Mouse (Mus musculus): ENCODE results near the gene Ifne. TPM values are rescaled to one million over a fixed set of nuclear protein-coding genes. Genes with fewer than 3 reads are reported as not detected.
"Not testable (repeated sequence)": the region's sequence is repeated elsewhere in the genome, so short reads cannot be mapped to it uniquely, and the experiment has no call there.

Gene Ifne
- polyA plus RNA-seq, 1 experiment from 2014 or later = not detected

DNA sequence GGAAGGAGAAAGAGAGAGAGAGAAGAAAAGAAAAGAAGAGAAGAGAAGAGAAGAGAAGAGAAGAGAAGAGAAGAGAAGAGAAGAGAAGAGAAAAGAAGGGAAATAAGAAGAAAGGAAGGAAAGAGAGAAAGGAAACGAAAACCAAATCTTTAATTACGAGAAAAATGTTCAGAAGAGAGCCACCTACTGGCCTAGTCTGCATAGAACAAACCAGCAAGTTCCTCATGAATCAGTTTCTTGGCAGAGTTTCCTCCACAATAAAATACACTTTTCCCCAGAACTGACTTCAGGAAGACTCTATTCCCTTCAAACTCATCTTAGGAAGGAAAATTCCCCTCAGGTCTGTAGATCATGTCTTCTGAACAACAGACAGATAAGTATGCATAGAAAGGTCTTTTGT lies 34.7 kb downstream of the Ifne start:
- Histone ChIP-seq H3K9me3 (ENCODE audit: control insufficient read depth, low read length) (no peaks in the 10 kb centered on the region), H3K4me1 (ENCODE audit: control insufficient read depth in 2 of 2, insufficient read depth in 2 of 2, low read length in 2 of 2) (no peaks in the 10 kb centered on the region), H3K27ac (replicated peaks in 1 of 2; ENCODE audit: control insufficient read depth in 1 of 2, insufficient read depth in 1 of 2, low read depth in 2 of 2, low read length in 2 of 2) (no peak overlapping the region), H3K4me3 (ENCODE audit: control insufficient read depth in 1 of 2, insufficient read depth in 1 of 2, low read depth in 1 of 2, low read length in 2 of 2) (no peak overlapping the region), H3K4me2 (ENCODE audit: low read length) (no peak overlapping the region), H3K9ac (ENCODE audit: low read length) (no peak overlapping the region), H3K36me3 (ENCODE audit: control insufficient read depth, insufficient read depth, low read length) (no peaks in the 10 kb centered on the region), H3K27me3 (ENCODE audit: control insufficient read depth, insufficient read depth, low read length) (no peaks in the 10 kb centered on the region)
- 27% methylated on average over 2 of the region's 2 CpGs for WGBS
- no peak for ATAC-seq (ENCODE audit: insufficient number of reproducible peaks, insufficient read depth, low FRiP score, low read depth)

DNA sequence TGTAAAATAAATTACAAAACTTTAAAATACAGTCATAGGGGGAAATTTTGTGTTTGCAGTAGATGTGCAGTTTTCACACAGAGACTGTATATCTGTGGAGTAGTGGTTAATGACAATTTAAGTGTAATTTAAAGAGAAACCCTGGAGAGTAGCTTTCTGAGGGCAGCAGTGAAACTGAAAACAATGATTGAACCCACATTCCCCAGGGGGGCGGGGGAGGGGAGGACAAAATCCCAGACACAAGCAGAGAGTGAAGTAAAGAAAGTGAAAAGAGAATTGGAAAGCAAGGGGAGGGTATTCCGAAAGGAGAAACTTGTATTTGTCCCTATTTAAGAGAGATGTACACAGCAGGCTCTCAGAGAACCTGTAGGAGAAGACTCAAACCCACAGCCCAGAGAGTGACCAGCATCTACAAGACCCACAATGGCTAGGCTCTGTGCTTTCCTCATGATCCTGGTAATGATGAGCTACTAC lies 38.5 kb downstream of the Ifne start, which contains the start of gene Ifna4:
Ifna4 (plus strand) TSS at position 424 of the 474 bp plus-strand sequence.
- no peaks in the 10 kb centered on the region for H3K27me3 ChIP-seq (ENCODE audit: control insufficient read depth, insufficient read depth, low read length)
- no peak for ATAC-seq (ENCODE audit: insufficient number of reproducible peaks, insufficient read depth, low FRiP score, low read depth)
- H3K4me2 ChIP-seq (ENCODE audit: low read length) = no peak within 1 kb of the TSS
- H3K36me3 ChIP-seq (ENCODE audit: control insufficient read depth, insufficient read depth, low read length) = no peaks in the 10 kb centered on the region
- no peak within 1 kb of the TSS for H3K27ac ChIP-seq (replicated peaks in 1 of 2; ENCODE audit: control insufficient read depth in 1 of 2, insufficient read depth in 1 of 2, low read depth in 2 of 2, low read length in 2 of 2)
- H3K9me3 ChIP-seq (ENCODE audit: control insufficient read depth, low read length) = no peaks in the 10 kb centered on the region
- H3K4me1 ChIP-seq (ENCODE audit: control insufficient read depth in 2 of 2, insufficient read depth in 2 of 2, low read length in 2 of 2) = no peaks in the 10 kb centered on the region
- H3K4me3 ChIP-seq (ENCODE audit: control insufficient read depth in 1 of 2, insufficient read depth in 1 of 2, low read depth in 1 of 2, low read length in 2 of 2) = no peak within 1 kb of the TSS
- WGBS = 37% methylated on average over 2 of the region's 2 CpGs
- H3K9ac ChIP-seq (ENCODE audit: low read length) = no peak within 1 kb of the TSS

DNA sequence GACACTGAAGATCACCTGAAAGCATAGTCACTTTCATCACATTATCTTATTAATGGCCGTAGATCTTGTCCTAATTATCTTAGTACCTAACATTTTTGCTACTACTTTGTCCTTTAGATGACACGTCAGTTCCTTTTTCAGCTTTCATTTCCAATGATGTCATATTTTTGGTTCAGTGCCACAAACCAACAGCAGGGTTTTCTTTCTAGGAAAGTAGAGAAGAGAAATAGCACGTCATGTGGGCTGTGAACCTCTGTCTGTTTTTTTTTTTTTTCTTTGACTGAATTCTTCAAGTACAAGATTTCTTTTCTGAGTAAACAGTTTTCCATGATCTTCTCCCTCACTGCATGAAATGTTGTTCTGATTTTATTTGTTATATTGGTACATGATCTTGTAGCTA lies 39.9 kb downstream of the Ifne start:
- Histone ChIP-seq H3K9me3 (ENCODE audit: control insufficient read depth, low read length) (no peaks in the 10 kb centered on the region), H3K4me1 (ENCODE audit: control insufficient read depth in 2 of 2, insufficient read depth in 2 of 2, low read length in 2 of 2) (no peaks in the 10 kb centered on the region), H3K4me2 (ENCODE audit: low read length) (no peak overlapping the region), H3K4me3 (ENCODE audit: control insufficient read depth in 1 of 2, insufficient read depth in 1 of 2, low read depth in 1 of 2, low read length in 2 of 2) (no peak overlapping the region), H3K9ac (ENCODE audit: low read length) (no peak overlapping the region), H3K27me3 (ENCODE audit: control insufficient read depth, insufficient read depth, low read length) (no peaks in the 10 kb centered on the region), H3K27ac (replicated peaks in 1 of 2; ENCODE audit: control insufficient read depth in 1 of 2, insufficient read depth in 1 of 2, low read depth in 2 of 2, low read length in 2 of 2) (no peak overlapping the region), H3K36me3 (ENCODE audit: control insufficient read depth, insufficient read depth, low read length) (no peaks in the 10 kb centered on the region)
- ATAC-seq (ENCODE audit: insufficient number of reproducible peaks, insufficient read depth, low FRiP score, low read depth) = no peak
- WGBS = 52% methylated on average over 3 of the region's 3 CpGs

DNA sequence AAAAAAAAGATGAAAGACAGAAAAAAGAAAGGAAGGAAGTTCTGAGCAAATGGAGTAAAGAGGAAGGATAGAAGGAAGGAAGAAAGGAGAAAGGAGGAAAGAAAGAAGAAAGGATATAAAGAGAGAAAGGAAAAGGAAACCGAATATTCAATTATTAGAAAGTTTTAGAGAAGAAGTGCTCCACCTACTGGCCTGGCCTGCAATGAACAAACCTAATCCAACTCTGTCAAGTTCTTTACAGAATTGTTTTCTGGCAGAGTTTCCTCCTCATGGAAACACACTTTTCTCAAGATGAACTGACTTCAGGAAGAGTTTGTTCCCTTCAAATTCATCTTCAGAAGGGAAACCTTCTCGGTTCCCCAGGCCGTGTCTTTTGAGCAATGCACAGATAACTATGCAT lies 41.2 kb downstream of the Ifne start:
- H3K9ac ChIP-seq (ENCODE audit: low read length) = no peak overlapping the region
- no peak for ATAC-seq (ENCODE audit: insufficient number of reproducible peaks, insufficient read depth, low FRiP score, low read depth)
- H3K27me3 ChIP-seq (ENCODE audit: control insufficient read depth, insufficient read depth, low read length) = no peaks in the 10 kb centered on the region
- no peak overlapping the region for H3K4me3 ChIP-seq (ENCODE audit: control insufficient read depth in 1 of 2, insufficient read depth in 1 of 2, low read depth in 1 of 2, low read length in 2 of 2)
- no peak overlapping the region for H3K4me2 ChIP-seq (ENCODE audit: low read length)
- 42% methylated on average over 3 of the region's 3 CpGs for WGBS
- H3K9me3 ChIP-seq (ENCODE audit: control insufficient read depth, low read length) = no peaks in the 10 kb centered on the region
- H3K36me3 ChIP-seq (ENCODE audit: control insufficient read depth, insufficient read depth, low read length) = no peaks in the 10 kb centered on the region
- H3K4me1 ChIP-seq (ENCODE audit: control insufficient read depth in 2 of 2, insufficient read depth in 2 of 2, low read length in 2 of 2) = no peaks in the 10 kb centered on the region
- H3K27ac ChIP-seq (replicated peaks in 1 of 2; ENCODE audit: control insufficient read depth in 1 of 2, insufficient read depth in 1 of 2, low read depth in 2 of 2, low read length in 2 of 2) = no peak overlapping the region

DNA sequence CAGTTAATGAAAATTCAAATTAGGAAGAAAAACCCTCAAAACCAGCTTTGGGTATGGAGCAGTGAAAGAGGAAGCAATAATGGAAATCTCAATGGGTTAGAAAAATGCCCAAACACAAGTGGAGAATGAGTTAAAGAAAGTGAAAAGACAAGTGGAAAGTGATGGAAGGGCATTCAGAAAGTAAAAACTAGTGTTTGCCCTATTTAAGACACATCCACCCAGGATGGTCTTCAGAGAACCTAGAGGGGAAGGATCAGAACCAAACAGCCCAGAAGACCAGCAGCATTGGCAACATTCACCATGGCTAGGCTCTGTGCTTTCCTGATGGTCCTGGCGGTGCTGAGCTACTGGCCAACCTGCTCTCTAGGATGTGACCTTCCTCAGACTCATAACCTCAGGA lies 44.8 kb downstream of the Ifne start, which contains the start of gene Ifna5:
Ifna5 (plus strand) TSS at position 301 of the 400 bp plus-strand sequence.
- H3K27ac ChIP-seq (replicated peaks in 1 of 2; ENCODE audit: control insufficient read depth in 1 of 2, insufficient read depth in 1 of 2, low read depth in 2 of 2, low read length in 2 of 2); H3K9ac ChIP-seq (ENCODE audit: low read length); H3K36me3 ChIP-seq (ENCODE audit: control insufficient read depth, insufficient read depth, low read length); H3K27me3 ChIP-seq (ENCODE audit: control insufficient read depth, insufficient read depth, low read length); H3K9me3 ChIP-seq (ENCODE audit: control insufficient read depth, low read length); H3K4me2 ChIP-seq (ENCODE audit: low read length); ATAC-seq (ENCODE audit: insufficient number of reproducible peaks, insufficient read depth, low FRiP score, low read depth); H3K4me3 ChIP-seq (ENCODE audit: control insufficient read depth in 1 of 2, insufficient read depth in 1 of 2, low read depth in 1 of 2, low read length in 2 of 2); H3K4me1 ChIP-seq (ENCODE audit: control insufficient read depth in 2 of 2, insufficient read depth in 2 of 2, low read length in 2 of 2): not testable (repeated sequence)
- WGBS = 85% methylated on average over 1 of the region's 1 CpGs

DNA sequence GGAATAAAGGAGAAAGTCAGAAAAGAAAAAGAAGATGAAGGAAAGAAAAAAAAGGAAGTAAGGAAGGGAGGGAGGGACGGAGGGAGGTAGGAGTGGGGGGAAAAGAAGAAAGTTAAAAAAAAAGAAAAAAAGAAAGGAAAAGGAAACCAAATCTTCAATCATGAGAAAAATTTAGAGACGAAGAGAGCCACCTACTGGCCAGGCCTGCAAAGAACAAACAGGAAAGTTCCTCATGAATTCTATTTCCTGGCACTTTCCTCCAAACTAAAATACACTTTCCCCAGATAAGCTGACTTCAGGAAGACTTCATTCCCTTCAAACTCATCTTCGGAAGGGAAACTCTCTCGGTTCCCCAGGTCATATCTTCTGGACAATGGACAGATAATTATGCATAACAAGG lies 49.5 kb downstream of the Ifne start:
- H3K4me1 ChIP-seq (ENCODE audit: control insufficient read depth in 2 of 2, insufficient read depth in 2 of 2, low read length in 2 of 2) = no peaks in the 10 kb centered on the region
- H3K9me3 ChIP-seq (ENCODE audit: control insufficient read depth, low read length) = no peaks in the 10 kb centered on the region
- H3K9ac ChIP-seq (ENCODE audit: low read length) = no peak overlapping the region
- H3K4me2 ChIP-seq (ENCODE audit: low read length) = no peak overlapping the region
- no peaks in the 10 kb centered on the region for H3K27me3 ChIP-seq (ENCODE audit: control insufficient read depth, insufficient read depth, low read length)
- H3K27ac ChIP-seq (replicated peaks in 1 of 2; ENCODE audit: control insufficient read depth in 1 of 2, insufficient read depth in 1 of 2, low read depth in 2 of 2, low read length in 2 of 2) = no peak overlapping the region
- no peak overlapping the region for H3K4me3 ChIP-seq (ENCODE audit: control insufficient read depth in 1 of 2, insufficient read depth in 1 of 2, low read depth in 1 of 2, low read length in 2 of 2)
- 17% methylated on average over 4 of the region's 4 CpGs for WGBS
- no peak for ATAC-seq (ENCODE audit: insufficient number of reproducible peaks, insufficient read depth, low FRiP score, low read depth)
- no peaks in the 10 kb centered on the region for H3K36me3 ChIP-seq (ENCODE audit: control insufficient read depth, insufficient read depth, low read length)

MicroRNAs within 50 kb of the gene (microRNA counts, 519-probe panel; counts per million panel counts)
- 322 counts per million, percentile 70 among the panel's probes with 10 or more counts for microRNA mmu-miR-31

Small RNA genes within 50 kb of the gene (microRNA-seq; reads per million reads assigned to microRNA genes)
- 210 reads per million, percentile 60 among the genes with 10 or more reads in this experiment for gene Mir31

Other genes with a start within 250 kb of the Ifne start
- not detected in 2 replicates for gene C87499, start 245.8 kb downstream of the Ifne start, polyA plus RNA-seq (2014; fragmentation: Nextera tagmentation; extraction: Ambion mirVana)
- not detected in 2 replicates for gene Ifna13, start 235.7 kb downstream of the Ifne start, polyA plus RNA-seq (2014; fragmentation: Nextera tagmentation; extraction: Ambion mirVana)
- not detected in 2 replicates for gene Ifna16, start 203.3 kb downstream of the Ifne start, polyA plus RNA-seq (2014; fragmentation: Nextera tagmentation; extraction: Ambion mirVana)
- gene Ifna2, start 196.3 kb downstream of the Ifne start, polyA plus RNA-seq (2014; fragmentation: Nextera tagmentation; extraction: Ambion mirVana) = not detected in 2 replicates
- gene Ifnab, start 188.8 kb downstream of the Ifne start, polyA plus RNA-seq (2014; fragmentation: Nextera tagmentation; extraction: Ambion mirVana) = not detected in 2 replicates
- gene Gm26566, start 158.4 kb downstream of the Ifne start, polyA plus RNA-seq (2014; fragmentation: Nextera tagmentation; extraction: Ambion mirVana) = 1.6 and 1.7 TPM in 2 replicates
- 105 and 108 TPM in 2 replicates for gene Klhl9, start 157.7 kb downstream of the Ifne start, polyA plus RNA-seq (2014; fragmentation: Nextera tagmentation; extraction: Ambion mirVana)
- not detected in 2 replicates for gene Gm13271, start 125.3 kb downstream of the Ifne start, polyA plus RNA-seq (2014; fragmentation: Nextera tagmentation; extraction: Ambion mirVana)
- 0.49 TPM in 1 of 2 replicates, not detected in the other for gene Gm13283, start 120.1 kb downstream of the Ifne start, polyA plus RNA-seq (2014; fragmentation: Nextera tagmentation; extraction: Ambion mirVana)
- not detected in 2 replicates for gene Gm13290, start 106.4 kb downstream of the Ifne start, polyA plus RNA-seq (2014; fragmentation: Nextera tagmentation; extraction: Ambion mirVana)
- gene Gm13289, start 103.3 kb downstream of the Ifne start, polyA plus RNA-seq (2014; fragmentation: Nextera tagmentation; extraction: Ambion mirVana) = not detected in 2 replicates
- gene Gm13272, start 100.4 kb downstream of the Ifne start, polyA plus RNA-seq (2014; fragmentation: Nextera tagmentation; extraction: Ambion mirVana) = not detected in 2 replicates
- not detected in 2 replicates for gene Ifnz, start 98.1 kb downstream of the Ifne start, polyA plus RNA-seq (2014; fragmentation: Nextera tagmentation; extraction: Ambion mirVana)
- not detected in 2 replicates for gene Gm13276, start 94.5 kb downstream of the Ifne start, polyA plus RNA-seq (2014; fragmentation: Nextera tagmentation; extraction: Ambion mirVana)
- not detected in 2 replicates for gene Gm13277, start 91.6 kb downstream of the Ifne start, polyA plus RNA-seq (2014; fragmentation: Nextera tagmentation; extraction: Ambion mirVana)
- gene Gm13278, start 88.7 kb downstream of the Ifne start, polyA plus RNA-seq (2014; fragmentation: Nextera tagmentation; extraction: Ambion mirVana) = not detected in 2 replicates
- gene Gm13275, start 85.7 kb downstream of the Ifne start, polyA plus RNA-seq (2014; fragmentation: Nextera tagmentation; extraction: Ambion mirVana) = not detected in 2 replicates
- gene Gm13279, start 82.8 kb downstream of the Ifne start, polyA plus RNA-seq (2014; fragmentation: Nextera tagmentation; extraction: Ambion mirVana) = not detected in 2 replicates
- gene Gm13285, start 80.5 kb downstream of the Ifne start, polyA plus RNA-seq (2014; fragmentation: Nextera tagmentation; extraction: Ambion mirVana) = 0.66 and 0.80 TPM in 2 replicates
- gene Gm13287, start 76.9 kb downstream of the Ifne start, polyA plus RNA-seq (2014; fragmentation: Nextera tagmentation; extraction: Ambion mirVana) = not detected in 2 replicates
- gene Gm13288, start 74.7 kb downstream of the Ifne start, polyA plus RNA-seq (2014; fragmentation: Nextera tagmentation; extraction: Ambion mirVana) = 0.07 TPM in 1 of 2 replicates, not detected in the other
- gene Ifna7, start 64.0 kb downstream of the Ifne start, polyA plus RNA-seq (2014; fragmentation: Nextera tagmentation; extraction: Ambion mirVana) = not detected in 2 replicates
- gene Ifna11, start 60.2 kb downstream of the Ifne start, polyA plus RNA-seq (2014; fragmentation: Nextera tagmentation; extraction: Ambion mirVana) = not detected in 2 replicates
- not detected in 2 replicates for gene Ifna6, start 52.8 kb downstream of the Ifne start, polyA plus RNA-seq (2014; fragmentation: Nextera tagmentation; extraction: Ambion mirVana)
- not detected in 2 replicates for gene Ifna5, start 44.7 kb downstream of the Ifne start, polyA plus RNA-seq (2014; fragmentation: Nextera tagmentation; extraction: Ambion mirVana)
- gene Ifna4, start 38.3 kb downstream of the Ifne start, polyA plus RNA-seq (2014; fragmentation: Nextera tagmentation; extraction: Ambion mirVana) = not detected in 2 replicates
- gene Ifna1, start 30.1 kb downstream of the Ifne start, polyA plus RNA-seq (2014; fragmentation: Nextera tagmentation; extraction: Ambion mirVana) = not detected in 2 replicates